Mouse (Mus musculus): ENCODE measurements around the gene Bckdk. TPM values are rescaled to one million over a fixed set of nuclear protein-coding genes. Genes with fewer than 3 reads are reported as not detected.

Bckdk gene
- polyA plus RNA-seq (2014; fragmentation: Nextera tagmentation; extraction: Ambion mirVana), result 152 TPM in 2 replicates

DNA sequence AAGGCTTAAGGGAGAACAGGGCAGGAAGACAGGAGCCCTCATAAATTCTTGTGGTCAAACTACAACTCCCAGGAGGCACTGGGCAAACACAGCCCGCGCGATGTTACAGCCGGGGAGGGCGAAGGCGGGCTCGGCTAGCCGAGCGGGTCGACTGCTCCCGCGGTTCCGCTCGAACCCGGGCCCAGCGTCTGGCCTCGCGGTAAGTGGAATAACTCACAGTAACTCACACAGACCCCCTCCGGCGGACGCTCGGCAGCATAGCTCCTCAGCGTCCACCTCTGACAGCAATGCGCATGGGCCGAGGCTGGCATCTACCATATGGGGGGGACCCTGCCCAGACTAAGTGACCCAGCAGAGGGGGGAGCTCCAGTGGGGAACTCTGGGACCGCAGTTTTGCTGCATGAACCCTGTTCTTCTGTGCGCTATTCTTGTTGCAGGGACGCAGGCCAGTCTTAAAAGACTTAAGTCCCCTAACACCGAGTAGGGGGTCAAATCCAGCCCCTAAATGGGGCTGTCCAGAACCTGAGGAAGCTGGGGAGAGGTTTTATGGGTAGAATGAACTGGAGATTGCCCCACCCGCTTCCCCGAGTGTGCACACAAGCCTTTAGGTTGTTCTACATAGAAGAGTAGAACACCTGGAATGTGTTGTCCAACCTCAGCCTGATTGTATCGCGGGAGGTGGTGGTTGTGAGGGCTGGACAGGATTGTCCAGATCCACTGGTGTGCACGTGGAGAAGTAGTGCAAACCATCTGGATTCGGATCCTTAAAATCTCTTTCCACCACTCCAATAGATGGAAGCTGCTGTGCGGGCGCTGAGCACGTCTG, at the start of gene Bckdk:
Gene Bckdk (plus strand): TSS at position 112 of the 826 bp plus-strand sequence.
- Histone ChIP-seq H3K4me3 (ENCODE audit: low read depth, low read length) (peak within 1 kb of the TSS; percentile 82), H3K4me1 (ENCODE audit: control insufficient read depth, insufficient read depth, low read length) (peaks cover 8% of the 10 kb centered on the region; the same call in 1 of the 2 replicates), H3K9ac (replicated peaks; ENCODE audit: low read depth, low read length) (peak within 1 kb of the TSS; percentile 93), H3K36me3 (ENCODE audit: control insufficient read depth, insufficient read depth, low read length) (peaks cover 40% of the 10 kb centered on the region), H3K27me3 (ENCODE audit: control insufficient read depth, insufficient read depth, low read length) (no peaks in the 10 kb centered on the region), H3K4me2 (replicated peaks; ENCODE audit: low read depth, low read length) (peak within 1 kb of the TSS; percentile 90), H3K9me3 (ENCODE audit: control insufficient read depth, low read depth, low read length) (no peaks in the 10 kb centered on the region), H3K27ac (ENCODE audit: low read length) (peak within 1 kb of the TSS; percentile 91)
- ATAC-seq (ENCODE audit: insufficient number of reproducible peaks, insufficient read depth, low FRiP score, low read depth), result peak; percentile 87
- 6% methylated on average over 38 of the region's 38 CpGs for WGBS

DNA sequence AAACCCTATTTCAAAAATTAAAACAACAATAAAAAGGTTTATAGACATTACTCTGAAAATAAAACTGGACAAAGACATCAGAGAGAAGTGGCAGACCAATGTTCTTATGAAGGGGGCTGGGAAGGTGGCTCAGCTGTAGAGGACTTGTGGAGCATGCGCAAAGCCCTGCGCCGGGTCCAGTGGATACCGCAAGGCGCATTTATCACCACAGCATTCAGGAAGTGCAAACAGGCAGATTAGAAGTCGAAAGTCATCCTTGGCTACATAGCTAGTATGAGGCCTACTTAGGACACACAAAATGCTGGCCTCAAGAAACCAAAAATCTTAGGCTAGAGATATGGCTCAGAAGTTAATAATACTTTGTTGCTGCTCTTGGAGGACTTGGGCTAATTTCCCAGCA, 45.6 kb upstream of the Bckdk start:
- Histone ChIP-seq H3K36me3 (ENCODE audit: control insufficient read depth, insufficient read depth, low read length) (no peaks in the 10 kb centered on the region), H3K9ac (replicated peaks; ENCODE audit: low read depth, low read length) (no peak overlapping the region)
- WGBS, result 90% methylated on average over 6 of the region's 6 CpGs

DNA sequence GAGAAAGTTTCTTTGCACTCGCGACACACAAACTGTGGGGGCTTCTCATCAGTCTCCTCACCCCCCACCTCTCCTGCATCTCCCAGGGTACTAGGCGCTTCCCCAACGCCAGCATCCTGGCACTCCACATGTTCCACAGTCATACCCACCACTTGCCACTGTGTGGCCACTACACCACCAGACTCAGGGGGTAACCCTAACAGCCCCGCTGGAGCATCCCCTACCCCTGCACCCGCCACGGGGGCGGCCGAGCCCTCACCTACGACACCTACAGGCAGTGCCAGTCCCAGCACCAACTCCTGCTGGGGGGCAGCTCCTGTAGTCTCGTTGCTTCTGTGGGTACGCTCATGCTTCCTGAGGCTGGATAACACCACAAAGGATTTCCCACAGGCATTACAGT, 37.4 kb upstream of the Bckdk start:
- no peak for ATAC-seq (ENCODE audit: insufficient number of reproducible peaks, insufficient read depth, low FRiP score, low read depth)
- WGBS, result 97% methylated on average over 12 of the region's 12 CpGs
- Histone ChIP-seq H3K9ac (replicated peaks; ENCODE audit: low read depth, low read length) (no peak overlapping the region), H3K27me3 (ENCODE audit: control insufficient read depth, insufficient read depth, low read length) (no peaks in the 10 kb centered on the region), H3K4me2 (replicated peaks; ENCODE audit: low read depth, low read length) (no peak overlapping the region), H3K4me1 (ENCODE audit: control insufficient read depth, insufficient read depth, low read length) (0 out of 2 replicates have a peak, but pooled peaks cover 4% of the 10 kb centered on the region), H3K36me3 (ENCODE audit: control insufficient read depth, insufficient read depth, low read length) (peaks cover 29% of the 10 kb centered on the region), H3K4me3 (ENCODE audit: low read depth, low read length) (no peak overlapping the region), H3K9me3 (ENCODE audit: control insufficient read depth, low read depth, low read length) (no peaks in the 10 kb centered on the region), H3K27ac (ENCODE audit: low read length) (no peak overlapping the region)

More for the DNA sequence above, 45.6 kb upstream of the Bckdk start:
- Histone ChIP-seq H3K4me1 (ENCODE audit: control insufficient read depth, insufficient read depth, low read length) (no peaks in the 10 kb centered on the region), H3K9me3 (ENCODE audit: control insufficient read depth, low read depth, low read length) (no peaks in the 10 kb centered on the region), H3K27me3 (ENCODE audit: control insufficient read depth, insufficient read depth, low read length) (no peaks in the 10 kb centered on the region), H3K4me2 (replicated peaks; ENCODE audit: low read depth, low read length) (no peak overlapping the region), H3K27ac (ENCODE audit: low read length) (no peak overlapping the region), H3K4me3 (ENCODE audit: low read depth, low read length) (no peak overlapping the region)
- no peak for ATAC-seq (ENCODE audit: insufficient number of reproducible peaks, insufficient read depth, low FRiP score, low read depth)

DNA sequence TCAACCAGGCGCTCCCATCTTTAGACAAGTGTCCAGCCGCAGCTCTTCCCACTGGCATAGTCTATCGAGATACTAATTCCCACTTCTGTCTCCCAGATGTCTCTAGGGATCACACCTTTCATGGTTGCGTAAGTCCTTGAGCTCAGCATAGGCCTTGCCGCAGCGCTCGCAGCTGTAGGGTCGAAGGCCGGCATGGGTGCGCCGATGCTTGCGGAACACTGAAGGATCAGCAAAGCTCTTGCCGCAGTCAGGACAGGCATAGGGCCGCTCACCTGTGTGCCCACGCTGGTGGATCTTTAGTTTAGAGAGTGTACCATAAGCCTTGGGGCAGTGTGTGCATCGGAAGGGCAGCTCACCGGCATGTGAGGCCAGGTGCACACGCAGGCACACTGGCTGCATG, 36.2 kb upstream of the Bckdk start:
- no peak overlapping the region for H3K4me2 ChIP-seq (replicated peaks; ENCODE audit: low read depth, low read length)
- H3K27me3 ChIP-seq (ENCODE audit: control insufficient read depth, insufficient read depth, low read length), result no peaks in the 10 kb centered on the region
- H3K4me1 ChIP-seq (ENCODE audit: control insufficient read depth, insufficient read depth, low read length), result 0 out of 2 replicates have a peak, but pooled peaks cover 4% of the 10 kb centered on the region
- no peak overlapping the region for H3K9ac ChIP-seq (replicated peaks; ENCODE audit: low read depth, low read length)
- no peak overlapping the region for H3K27ac ChIP-seq (ENCODE audit: low read length)
- H3K36me3 ChIP-seq (ENCODE audit: control insufficient read depth, insufficient read depth, low read length), result peaks cover 29% of the 10 kb centered on the region
- 96% methylated on average over 18 of the region's 18 CpGs for WGBS
- no peak overlapping the region for H3K4me3 ChIP-seq (ENCODE audit: low read depth, low read length)
- H3K9me3 ChIP-seq (ENCODE audit: control insufficient read depth, low read depth, low read length), result no peaks in the 10 kb centered on the region
- no peak for ATAC-seq (ENCODE audit: insufficient number of reproducible peaks, insufficient read depth, low FRiP score, low read depth)

DNA sequence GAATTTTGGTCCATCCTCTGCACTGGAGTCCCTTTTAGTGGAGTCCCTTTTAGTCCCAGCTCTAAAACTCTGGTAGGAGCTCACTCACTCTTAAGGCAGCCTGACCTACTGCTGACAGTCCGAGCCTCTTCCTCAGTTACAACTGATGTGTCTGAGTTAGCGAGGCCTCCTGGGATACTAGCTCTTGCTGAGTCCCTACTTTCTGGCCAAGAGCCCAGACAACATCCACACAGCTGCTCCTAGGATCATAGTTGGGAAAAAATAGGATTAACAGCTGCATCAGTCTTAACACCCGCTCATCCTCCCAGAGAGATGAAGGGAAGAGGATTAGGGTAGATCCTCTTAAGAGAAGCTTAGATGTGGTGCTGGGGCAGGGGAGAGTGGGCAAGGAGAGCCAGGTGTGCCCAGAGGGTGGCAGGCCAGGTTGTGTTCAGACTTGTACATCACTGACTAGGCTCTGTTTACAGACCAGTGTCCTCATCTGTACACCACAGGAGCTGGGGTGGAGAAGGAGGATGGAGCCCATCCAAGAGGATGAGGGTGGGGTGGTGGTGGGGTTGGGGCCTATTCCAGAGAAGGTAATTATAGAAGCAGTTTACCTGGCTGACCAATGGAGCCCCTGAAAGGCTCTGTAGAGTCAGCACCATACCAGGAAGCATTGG, 34.6 kb upstream of the Bckdk start:
- Histone ChIP-seq H3K27ac (ENCODE audit: low read length) (no peak overlapping the region), H3K9me3 (ENCODE audit: control insufficient read depth, low read depth, low read length) (no peaks in the 10 kb centered on the region), H3K36me3 (ENCODE audit: control insufficient read depth, insufficient read depth, low read length) (peaks cover 29% of the 10 kb centered on the region), H3K27me3 (ENCODE audit: control insufficient read depth, insufficient read depth, low read length) (no peaks in the 10 kb centered on the region), H3K4me3 (ENCODE audit: low read depth, low read length) (no peak overlapping the region), H3K4me2 (replicated peaks; ENCODE audit: low read depth, low read length) (no peak overlapping the region), H3K9ac (replicated peaks; ENCODE audit: low read depth, low read length) (no peak overlapping the region), H3K4me1 (ENCODE audit: control insufficient read depth, insufficient read depth, low read length) (peaks cover 8% of the 10 kb centered on the region; the same call in 1 of the 2 replicates)
- 54% methylated on average over 3 of the region's 3 CpGs for WGBS
- ATAC-seq (ENCODE audit: insufficient number of reproducible peaks, insufficient read depth, low FRiP score, low read depth), result no peak

DNA sequence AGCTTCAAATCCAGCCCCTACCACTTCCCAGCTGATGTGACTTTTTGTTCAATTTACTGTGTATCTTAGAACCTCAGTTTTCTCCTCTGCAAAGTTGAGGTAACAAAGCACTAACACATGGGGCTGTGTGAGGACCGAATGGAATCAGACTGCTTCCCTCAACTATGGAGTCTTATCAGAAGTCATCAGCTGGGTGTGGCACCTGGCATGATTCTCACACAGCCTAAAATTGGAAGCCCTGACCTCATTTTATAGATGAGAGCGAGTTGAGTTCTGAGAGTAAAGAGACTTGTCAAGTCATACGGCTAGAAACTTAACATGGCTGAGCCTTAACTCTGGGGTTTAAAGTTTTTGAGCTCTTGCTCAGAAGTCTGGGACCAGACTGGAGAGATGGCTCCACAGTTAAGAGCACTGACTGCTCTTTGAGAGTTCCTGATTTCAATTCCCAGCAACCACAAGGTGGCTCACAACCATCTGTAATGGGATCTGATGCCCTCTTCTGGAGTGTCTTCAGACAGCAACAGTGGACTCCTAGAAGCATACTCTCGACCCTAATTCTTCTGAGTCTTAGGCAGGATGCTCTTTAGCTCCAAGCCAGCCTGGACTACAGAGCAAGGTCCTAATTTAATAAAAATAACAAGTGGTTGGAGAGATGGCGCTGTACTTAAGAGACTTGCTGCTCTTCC, 33.6 kb upstream of the Bckdk start:
- Histone ChIP-seq H3K4me1 (ENCODE audit: control insufficient read depth, insufficient read depth, low read length) (peaks cover 12% of the 10 kb centered on the region; the same call in 1 of the 2 replicates), H3K27ac (ENCODE audit: low read length) (no peak overlapping the region), H3K9ac (replicated peaks; ENCODE audit: low read depth, low read length) (no peak overlapping the region), H3K36me3 (ENCODE audit: control insufficient read depth, insufficient read depth, low read length) (peaks cover 24% of the 10 kb centered on the region), H3K4me3 (ENCODE audit: low read depth, low read length) (no peak overlapping the region), H3K9me3 (ENCODE audit: control insufficient read depth, low read depth, low read length) (no peaks in the 10 kb centered on the region), H3K4me2 (replicated peaks; ENCODE audit: low read depth, low read length) (no peak overlapping the region), H3K27me3 (ENCODE audit: control insufficient read depth, insufficient read depth, low read length) (no peaks in the 10 kb centered on the region)
- no peak for ATAC-seq (ENCODE audit: insufficient number of reproducible peaks, insufficient read depth, low FRiP score, low read depth)
- WGBS, result 78% methylated on average over 5 of the region's 5 CpGs

DNA sequence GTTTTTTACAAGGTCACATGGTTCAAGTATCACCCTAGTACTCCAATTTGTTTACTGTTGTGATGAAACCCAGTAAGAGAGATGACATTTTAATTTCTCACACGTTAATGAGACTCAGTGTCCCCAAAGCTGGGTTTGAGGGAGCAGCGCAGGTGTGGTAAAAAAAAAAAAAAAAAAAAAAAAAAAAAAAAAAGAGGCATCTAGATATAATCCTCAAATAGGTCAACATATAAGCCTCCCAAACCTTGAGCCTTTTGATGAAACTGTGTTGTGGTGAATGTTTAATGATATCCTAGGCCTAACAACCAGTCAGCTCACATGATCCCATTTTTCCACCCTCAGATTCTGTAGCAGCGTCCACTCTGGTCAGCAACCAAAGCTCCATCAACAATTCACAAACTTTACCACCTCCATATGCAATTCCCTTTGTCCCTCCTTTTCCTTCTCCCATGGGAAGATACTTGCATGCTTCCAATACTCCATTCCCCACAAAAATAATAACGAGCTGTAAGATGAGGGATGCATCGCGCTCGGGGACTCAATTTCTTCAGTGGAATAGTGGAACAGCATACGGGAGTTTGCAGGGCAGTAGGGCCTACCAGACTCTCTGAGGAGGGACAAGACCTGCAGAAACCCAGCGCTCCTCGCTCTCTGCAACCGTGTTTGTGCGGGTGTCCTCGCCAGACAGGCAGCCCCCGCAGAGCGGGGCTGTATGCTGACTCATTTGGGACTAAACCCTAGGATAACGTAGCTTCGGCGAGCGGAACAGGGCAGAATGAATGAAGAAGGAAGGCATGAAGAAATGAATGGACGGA, 28.9 kb upstream of the Bckdk start:
- 3% methylated on average over 20 of the region's 20 CpGs for WGBS
- Histone ChIP-seq H3K36me3 (ENCODE audit: control insufficient read depth, insufficient read depth, low read length) (peaks cover 22% of the 10 kb centered on the region), H3K27me3 (ENCODE audit: control insufficient read depth, insufficient read depth, low read length) (no peaks in the 10 kb centered on the region), H3K27ac (ENCODE audit: low read length) (peak overlapping the region; percentile 95), H3K4me3 (ENCODE audit: low read depth, low read length) (peak overlapping the region; percentile 66), H3K9ac (replicated peaks; ENCODE audit: low read depth, low read length) (peak overlapping the region; percentile 71), H3K4me2 (replicated peaks; ENCODE audit: low read depth, low read length) (peak overlapping the region; percentile 63), H3K4me1 (ENCODE audit: control insufficient read depth, insufficient read depth, low read length) (peaks cover 15% of the 10 kb centered on the region; the same call in 1 of the 2 replicates), H3K9me3 (ENCODE audit: control insufficient read depth, low read depth, low read length) (no peaks in the 10 kb centered on the region)
- peak; percentile 2; the same call in 1 of the 2 replicates for ATAC-seq (ENCODE audit: insufficient number of reproducible peaks, insufficient read depth, low FRiP score, low read depth)
